Mouse (Mus musculus) cerebellum, postnatal 25 days (tissue): ENCODE measurements around the gene C1qtnf9.

ENCODE experiments used
- DNase-seq, 2 experiments: peaks; one replicate each; pipeline ENCODE4 v3.0.0; 2021; ENCODE audit warnings: mixed read lengths in 2 of 2

The C1qtnf9 gene

DNA sequence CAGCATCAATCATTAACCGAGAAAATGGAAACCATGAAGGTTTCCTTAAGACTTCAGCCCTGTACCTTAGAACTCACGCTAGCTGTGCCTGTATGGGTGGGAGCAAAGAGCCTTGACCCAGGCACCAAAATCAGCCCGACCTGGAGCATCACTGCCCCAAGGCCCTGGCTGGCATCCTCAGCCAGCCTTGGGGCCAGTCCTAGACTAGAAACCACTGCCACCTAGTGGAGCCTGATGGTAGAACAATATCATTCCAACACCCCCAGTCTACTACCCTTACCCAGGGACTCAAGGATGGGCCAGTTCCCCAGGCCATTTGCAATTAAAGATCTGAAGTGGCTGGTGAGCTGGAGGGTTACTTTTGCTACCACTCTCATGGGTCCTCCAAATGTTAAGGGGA is 22.2 kb downstream of the C1qtnf9 start:
- peak; percentile 50 to 75 for DNase-seq

DNA sequence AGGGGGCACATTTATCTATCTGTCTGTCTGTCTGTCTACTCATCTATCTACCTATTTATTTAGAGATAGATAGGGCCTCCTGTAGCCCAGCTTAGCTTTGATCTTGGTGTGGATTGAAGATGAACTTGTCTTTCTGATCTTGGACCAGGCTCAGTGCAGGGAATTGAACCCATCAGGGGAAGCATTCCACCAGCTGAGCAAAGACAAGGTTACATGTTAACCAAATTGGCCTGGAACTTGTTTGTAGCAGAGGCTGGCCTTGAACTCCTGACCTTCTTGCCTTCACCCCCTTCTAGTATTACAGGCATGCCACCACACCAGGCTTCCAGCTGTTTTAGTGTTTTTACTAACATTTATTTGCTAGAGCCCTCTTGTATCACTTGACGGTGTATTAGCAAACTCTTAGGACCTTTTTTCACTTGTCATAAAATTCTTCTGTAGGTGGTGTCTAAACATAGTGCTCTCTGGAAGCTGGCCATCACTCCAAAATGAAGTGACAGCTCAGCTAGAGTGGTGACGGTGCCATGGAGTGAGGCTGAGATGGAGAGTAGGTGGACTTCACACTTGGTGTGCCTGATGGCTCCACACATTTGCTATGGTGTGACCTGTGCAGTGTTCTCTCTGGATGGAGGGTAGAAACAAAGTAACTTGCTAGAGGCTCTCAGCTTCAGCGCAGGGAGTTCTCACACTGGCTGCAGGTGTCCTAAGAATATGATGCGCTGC is 28.8 kb downstream of the C1qtnf9 start:
- DNase-seq = no peak

DNA sequence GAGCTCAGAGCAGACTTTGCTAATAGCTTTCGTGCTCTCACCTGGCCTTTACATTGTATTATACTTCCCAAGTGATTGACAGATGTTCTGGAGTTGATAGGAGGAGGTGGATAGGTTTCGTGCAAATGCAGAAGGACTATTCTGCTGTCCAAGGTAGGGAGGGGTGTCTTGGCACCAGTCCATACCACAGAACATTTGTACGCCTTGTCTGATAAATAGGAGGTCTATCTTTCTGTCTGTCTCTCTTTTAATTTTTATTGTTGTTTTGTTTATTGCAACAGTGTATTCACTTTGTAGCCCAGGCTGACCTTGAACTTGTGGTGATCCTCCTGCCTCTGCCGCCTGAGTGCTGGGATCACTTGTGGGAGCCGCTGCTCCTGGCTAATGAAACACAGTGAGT is 29.7 kb downstream of the C1qtnf9 start:
- no peak for DNase-seq

DNA sequence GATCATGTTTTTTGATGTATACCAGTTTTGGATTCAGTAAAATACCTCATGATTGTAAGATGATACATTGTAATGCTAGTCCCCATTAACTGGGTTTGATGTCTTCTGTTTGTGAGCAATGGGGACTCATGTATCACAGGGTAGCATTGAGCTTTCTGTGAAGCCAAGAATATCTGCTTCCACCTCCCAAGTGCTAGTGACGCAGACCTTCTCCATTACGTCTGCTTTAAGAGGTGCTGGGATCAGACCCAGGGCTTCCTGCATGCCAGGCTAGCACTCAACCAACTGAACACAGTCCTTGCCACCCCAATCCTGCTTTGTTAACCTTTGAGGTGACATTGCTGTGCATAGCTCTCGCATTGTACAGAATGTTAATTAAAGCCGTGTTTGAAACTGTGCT is 30.8 kb downstream of the C1qtnf9 start:
- DNase-seq = no peak

DNA sequence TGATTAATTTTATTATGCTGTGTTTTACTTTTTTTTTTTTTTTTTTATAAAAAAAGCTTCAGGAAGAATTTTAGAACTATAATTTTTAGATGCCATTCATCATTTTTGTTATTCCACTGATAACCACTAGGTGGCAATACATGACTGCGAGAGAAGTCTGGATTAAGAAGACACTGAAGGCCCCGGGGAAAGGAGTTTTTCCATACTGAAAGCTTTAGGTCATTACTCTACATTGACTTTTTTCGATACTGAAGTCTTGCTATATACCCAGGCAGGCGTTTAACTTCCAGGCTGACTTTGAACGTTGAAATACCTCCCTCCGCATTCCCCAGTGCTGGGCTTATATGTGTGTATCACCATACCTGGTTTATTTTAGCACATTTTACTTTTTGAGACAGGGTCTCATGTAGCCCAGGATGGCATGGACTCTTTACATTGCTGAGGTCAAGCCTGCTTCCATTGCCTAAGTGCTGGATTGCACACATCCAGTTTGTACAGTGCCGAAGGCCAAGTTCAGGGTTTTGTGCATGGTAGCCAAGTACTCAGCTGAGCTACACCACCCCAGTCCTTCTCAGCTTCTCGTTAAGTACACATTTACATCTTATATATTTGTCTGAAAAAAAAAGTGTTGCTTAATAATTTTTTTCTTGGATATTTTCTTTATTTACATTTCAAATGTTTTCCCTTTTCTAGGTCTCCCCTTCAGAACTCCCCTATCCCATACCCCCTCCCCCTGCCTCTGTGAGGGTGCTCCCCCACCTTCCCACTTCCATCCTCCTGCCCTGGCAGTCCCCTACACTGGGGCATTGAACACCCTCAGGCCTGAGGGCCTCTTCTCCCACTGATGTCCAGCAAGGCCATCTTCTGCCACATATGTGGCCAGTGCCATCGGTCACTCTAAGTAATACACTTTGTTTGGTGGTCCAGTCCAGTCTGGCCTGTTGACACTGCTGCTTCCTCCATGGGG is 32.1 kb downstream of the C1qtnf9 start:
- no peak for DNase-seq

DNA sequence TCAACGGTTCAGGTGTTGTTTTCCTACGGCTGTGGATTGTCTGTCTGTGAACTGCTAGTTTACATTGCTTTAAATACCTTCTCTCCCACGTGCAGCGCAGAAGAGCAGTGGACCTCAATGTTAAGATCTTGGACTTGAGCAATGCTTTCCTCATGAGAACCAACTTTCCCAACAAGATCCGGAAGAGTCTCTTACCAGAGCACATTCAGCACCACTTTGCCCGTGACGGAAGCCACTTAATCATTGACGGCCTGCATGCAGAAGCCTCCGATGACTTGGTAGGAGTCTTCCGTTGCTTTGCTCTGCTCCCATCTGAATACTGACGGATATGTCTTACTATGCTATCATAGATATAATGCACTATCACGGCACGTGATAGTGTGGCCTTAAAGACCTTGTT is 34.1 kb downstream of the C1qtnf9 start:
- no peak for DNase-seq

DNA sequence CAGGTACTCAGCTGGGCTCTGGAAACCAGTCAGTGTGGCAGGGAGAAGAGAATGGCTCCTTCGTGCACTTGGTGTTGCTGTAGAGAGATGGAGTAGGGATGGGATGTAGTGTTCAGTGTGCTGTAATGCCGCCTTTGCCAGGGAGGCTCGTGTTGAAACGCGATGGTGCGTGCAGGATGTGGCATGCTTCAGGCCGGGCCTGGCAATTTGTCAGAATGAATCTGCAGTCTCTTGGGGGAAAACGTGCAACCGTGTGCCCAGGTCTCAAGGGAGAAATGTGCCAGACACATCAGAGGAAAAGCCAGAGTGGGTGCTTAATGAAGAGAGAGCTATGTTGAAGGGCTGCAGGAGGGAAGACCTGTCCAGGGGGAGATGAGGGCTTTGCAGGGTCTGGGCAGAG is 37.0 kb downstream of the C1qtnf9 start:
- no peak for DNase-seq

DNA sequence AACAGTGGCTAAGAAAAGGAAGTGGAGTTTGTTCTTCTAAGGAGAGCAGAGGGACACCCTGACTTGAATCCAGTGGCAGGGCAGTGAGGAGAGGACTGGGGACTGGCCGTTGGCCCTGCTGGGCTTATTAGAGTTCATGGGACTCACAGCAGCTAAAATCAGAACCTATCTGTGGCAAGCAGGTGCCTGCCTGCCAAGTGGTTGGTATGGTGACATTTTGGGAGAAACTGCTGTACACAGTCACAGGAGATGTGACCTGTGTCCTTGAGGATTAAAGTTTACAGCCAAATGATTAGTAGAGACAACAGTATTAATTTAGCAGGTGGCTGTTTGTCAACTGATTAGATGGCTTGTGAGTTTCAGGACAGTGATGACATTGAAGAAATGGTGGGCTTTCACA is 37.9 kb downstream of the C1qtnf9 start:
- DNase-seq = no peak

DNA sequence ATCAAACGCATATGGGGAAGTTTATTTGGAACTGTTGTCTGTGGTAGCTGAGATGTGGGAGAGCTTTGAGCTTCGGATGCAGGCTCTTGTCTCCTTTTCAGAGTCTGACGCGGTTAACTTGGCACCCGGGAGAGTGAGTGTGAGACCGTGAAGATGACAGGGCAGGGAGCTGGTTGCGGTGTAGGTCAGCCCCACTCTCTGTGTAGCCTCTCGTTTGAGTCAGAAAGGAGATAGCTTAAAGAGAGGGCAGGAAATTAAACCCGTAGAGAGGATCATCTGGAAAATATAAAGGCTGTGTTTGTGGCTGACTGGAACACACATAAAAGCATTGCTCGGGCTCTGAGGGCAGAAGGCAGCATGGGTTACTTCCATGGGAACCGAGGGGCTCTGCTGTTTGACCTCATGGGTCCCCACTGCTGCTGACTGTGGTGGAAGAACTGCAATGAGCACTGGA is 39.0 kb downstream of the C1qtnf9 start:
- no peak for DNase-seq

DNA sequence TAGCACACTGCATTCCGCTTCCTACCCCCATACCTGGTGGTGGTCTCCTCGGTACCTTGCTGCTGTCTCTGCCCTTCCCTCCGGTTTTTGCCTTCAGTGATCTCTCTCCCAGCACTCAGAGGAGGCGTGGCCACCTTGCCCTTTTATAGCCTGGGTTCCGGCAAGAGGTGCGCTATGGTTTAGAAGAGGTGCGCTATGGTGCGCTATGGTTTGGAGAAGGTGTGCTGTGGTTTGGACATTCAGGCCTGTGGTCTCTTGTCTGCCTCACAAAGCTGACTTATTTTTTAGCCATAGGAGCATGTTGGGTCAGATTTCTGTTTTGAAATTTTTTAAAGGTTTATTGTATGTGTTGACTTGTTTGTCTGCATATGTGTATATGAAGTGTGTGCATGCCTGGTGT is 41.9 kb downstream of the C1qtnf9 start:
- no peak for DNase-seq

DNA sequence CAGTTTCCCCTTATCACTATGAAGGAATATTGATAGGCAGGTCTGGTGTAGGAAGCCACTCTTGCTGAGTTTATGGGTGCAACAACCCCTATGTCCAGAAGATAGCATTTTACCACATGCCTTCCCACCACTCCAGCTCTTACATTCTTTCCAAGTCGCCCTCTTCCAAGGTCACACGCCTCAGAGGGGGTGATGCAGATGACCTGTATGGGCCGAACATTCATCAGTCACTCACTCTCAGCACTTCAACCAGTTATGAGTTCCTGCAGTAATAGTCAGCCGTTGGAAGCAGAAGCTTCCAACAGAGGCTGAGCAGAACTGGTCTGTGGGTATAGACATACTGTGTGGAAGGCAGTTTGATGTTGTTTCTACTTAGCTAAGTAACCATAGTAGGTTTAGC is 43.6 kb downstream of the C1qtnf9 start:
- no peak for DNase-seq

DNA sequence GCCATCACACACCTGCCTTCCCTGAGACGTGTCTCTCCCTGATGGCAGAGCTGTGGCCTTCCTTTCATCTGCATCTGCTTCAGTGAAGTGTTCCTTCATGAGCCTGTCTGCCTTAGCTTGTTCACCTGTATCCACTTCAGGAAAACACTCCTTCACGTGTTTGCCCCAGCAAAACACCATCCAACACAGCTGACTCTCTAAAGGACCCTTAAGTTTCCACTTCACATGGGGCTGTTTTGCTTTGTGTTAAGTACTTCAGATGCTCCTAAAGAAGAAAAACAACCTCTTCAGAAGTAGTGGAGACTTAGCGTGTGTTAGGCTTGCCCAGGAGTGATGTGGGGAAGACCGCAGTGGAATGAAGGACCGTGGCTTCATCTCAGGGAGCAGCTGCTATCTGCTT is 47.2 kb downstream of the C1qtnf9 start:
- DNase-seq = no peak

DNA sequence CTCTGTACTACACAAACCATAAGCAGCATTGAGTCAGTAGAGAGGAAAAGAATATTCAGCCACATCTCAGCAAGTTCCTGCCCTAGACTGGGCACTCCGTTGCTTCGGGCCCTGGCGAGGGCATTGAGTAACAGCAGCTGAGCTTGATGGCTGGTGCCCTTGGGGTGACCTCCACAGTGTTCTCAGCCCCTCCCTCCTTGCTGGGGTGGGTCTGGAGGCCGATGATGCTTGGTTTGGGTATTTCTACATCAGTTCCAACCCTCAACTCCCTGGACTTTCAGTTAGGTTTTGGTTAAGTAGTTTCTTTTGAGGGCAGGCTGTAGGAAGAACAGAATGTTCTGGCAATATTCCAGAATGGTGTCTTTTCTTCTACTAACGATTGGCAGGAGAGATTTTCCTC is 50.1 kb downstream of the C1qtnf9 start:
- no peak for DNase-seq

DNA sequence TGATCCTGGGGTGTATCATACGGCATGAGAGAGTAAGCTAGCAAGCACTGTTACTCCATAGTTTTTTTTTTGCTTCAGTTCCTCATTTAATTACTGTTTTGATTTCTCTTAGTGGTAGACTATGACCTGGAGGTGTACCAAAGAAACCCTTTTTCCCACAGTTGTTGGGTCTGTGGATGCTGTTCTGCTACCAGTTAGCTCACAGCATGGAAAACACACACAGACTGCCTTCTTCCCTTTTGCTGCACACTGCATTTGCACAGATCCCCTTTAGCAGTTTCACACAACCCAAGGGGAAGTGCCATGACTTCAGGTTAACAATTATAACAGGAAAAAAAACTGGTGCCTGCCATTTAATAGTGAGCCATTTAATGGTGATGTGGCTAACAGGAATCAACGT is 62.2 kb downstream of the C1qtnf9 start:
- no peak for DNase-seq
